Mouse (Mus musculus) intestine, postnatal 0 days (tissue): ENCODE measurements around the gene Atxn7. TPM values are rescaled to one million over a fixed set of nuclear protein-coding genes. Genes with fewer than 3 reads are reported as not detected.

Source experiments
- ATAC-seq: fragments of 200-750 bp; cut with Nextera tagmentation; 2 replicates; pipeline ENCODE4 v1.8.0; 2017; ENCODE audit warnings: mild to moderate bottlenecking, moderate TSS enrichment, moderate library complexity
- H3K27ac ChIP-seq: fragments of 300-500 bp; sonication (generic); 2 replicates; pipeline ENCODE4 v1.5.1; 2014; ENCODE audit warnings: mild to moderate bottlenecking, low read depth, low read length, moderate library complexity
- H3K27me3 ChIP-seq: fragments of 300-500 bp; sonication (generic); replicated peaks from 2 replicates; pipeline ENCODE4 v1.6.1; 2014; ENCODE audit warnings: low read length, mixed read lengths; ENCODE audit not compliant: control insufficient read depth, insufficient read depth
- H3K36me3 ChIP-seq: fragments of 300-500 bp; sonication (generic); 2 replicates; pipeline ENCODE4 v1.6.1; 2014; ENCODE audit warnings: mild to moderate bottlenecking, moderate library complexity; ENCODE audit not compliant: control insufficient read depth, insufficient read depth
- H3K4me1 ChIP-seq: fragments of 300-500 bp; sonication (generic); replicated peaks from 2 replicates; pipeline ENCODE4 v1.6.1; 2014; ENCODE audit warnings: antibody characterized with exemption, low read length, mixed read lengths; ENCODE audit not compliant: control insufficient read depth, insufficient read depth
- H3K4me2 ChIP-seq: fragments of 300-500 bp; sonication (generic); replicated peaks from 2 replicates; pipeline ENCODE4 v1.6.1; 2014; ENCODE audit warnings: low read depth, mild to moderate bottlenecking, moderate library complexity
- H3K4me3 ChIP-seq: fragments of 300-500 bp; sonication (generic); 2 replicates; pipeline ENCODE4 v1.5.1; 2014; ENCODE audit warnings: low read depth, low read length
- H3K9ac ChIP-seq: fragments of 300-500 bp; sonication (generic); 2 replicates; pipeline ENCODE4 v1.6.1; 2014; ENCODE audit warnings: mild to moderate bottlenecking, low read depth, low read length
- H3K9me3 ChIP-seq: fragments of 300-500 bp; sonication (generic); 2 replicates; pipeline ENCODE4 v1.6.1; 2016; ENCODE audit warnings: mixed run types; ENCODE audit not compliant: control insufficient read depth
- CTCF ChIP-seq: sonication (generic); IDR thresholded peaks from 2 replicates; pipeline ENCODE4 v1.5.1; 2016; ENCODE audit warnings: low read depth, mild to moderate bottlenecking, control low read depth, antibody characterized with exemption, moderate library complexity
- WGBS: fragments of 180-500 bp; shearing (Covaris S2); extraction: QIAGEN DNeasy Blood & Tissue Kit; methylation state at CpG from one replicate; pipeline ENCODE4 v1.1.7; 2014; 5-methylcytosine and 5-hydroxymethylcytosine counted together
- polyA plus RNA-seq: library from polyadenylated mRNA; unstranded; fragments of >200 nt; fragmentation: Nextera tagmentation; extraction: Ambion mirVana; gene quantifications from 2 replicates; pipeline ENCODE4 v1.2.1, GENCODE M21; 2015

Atxn7 gene
- polyA plus RNA-seq, 1 experiment from 2014 or later, result 3.8 TPM

GRCm38 (mm10) chr14:13960079-13960478, 1.2 kb upstream of the Atxn7 start:
- peak overlapping the region; percentile 94 for H3K9ac ChIP-seq
- H3K9me3 ChIP-seq, result no peaks in the 10 kb centered on the region
- TF ChIP-seq CTCF, result no peak
- H3K27ac ChIP-seq, result peak overlapping the region; percentile 93
- 0% methylated on average over 9 of the region's 9 CpGs for WGBS
- 0 out of 2 replicates have a peak, but pooled peaks cover 6% of the 10 kb centered on the region for H3K36me3 ChIP-seq
- peak overlapping the region; percentile 96 for H3K4me3 ChIP-seq
- H3K4me1 ChIP-seq, result 0 out of 2 replicates have a peak, but pooled peaks cover 3% of the 10 kb centered on the region
- H3K4me2 ChIP-seq, result peak overlapping the region; percentile 78
- H3K27me3 ChIP-seq, result no peaks in the 10 kb centered on the region
- no peak for ATAC-seq

DNA sequence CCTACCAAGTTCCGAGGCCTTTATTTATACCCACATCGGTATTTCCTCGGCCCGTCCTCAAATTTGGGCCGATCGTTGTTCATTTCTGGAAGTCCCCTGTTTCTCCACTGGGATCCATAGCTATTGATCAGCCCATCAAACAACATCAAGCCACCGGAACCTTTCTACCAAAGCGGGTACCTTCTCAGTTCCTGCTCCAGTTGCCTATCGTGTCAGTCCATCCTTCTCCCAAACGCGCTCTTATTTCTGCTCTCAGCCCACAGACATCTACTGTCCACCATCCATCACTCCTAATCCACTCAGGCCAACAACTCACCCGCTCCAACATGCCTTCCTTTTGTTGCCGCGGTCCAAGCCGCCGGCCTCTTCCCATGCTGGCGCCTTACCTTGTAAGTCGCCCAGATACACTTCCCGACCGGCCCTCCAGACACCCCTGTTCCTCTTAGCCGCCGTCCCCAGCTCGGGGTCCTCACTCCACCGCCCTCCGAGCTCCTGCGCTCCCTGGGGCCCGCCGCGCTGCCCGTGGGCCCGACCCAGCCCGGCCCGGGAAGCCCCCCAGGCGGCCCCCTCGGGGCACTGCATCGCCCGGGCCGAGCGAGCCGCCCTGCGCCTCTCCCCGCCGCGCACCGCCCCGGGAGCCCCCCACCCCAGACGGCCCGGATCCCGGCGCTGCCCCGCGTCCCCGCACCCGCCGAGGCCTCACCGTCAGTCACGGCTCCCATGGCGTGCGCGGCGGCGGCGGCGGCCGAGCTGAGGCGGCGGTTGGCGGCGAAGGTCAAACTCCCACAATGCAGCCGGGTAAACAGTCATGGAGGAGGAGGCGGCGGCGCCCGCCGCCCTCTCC, 536 bp upstream of the Atxn7 start:
- no peak for TF ChIP-seq CTCF
- ATAC-seq, result peak; percentile 91
- 0 out of 2 replicates have a peak, but pooled peaks cover 3% of the 10 kb centered on the region for H3K36me3 ChIP-seq
- 0 out of 2 replicates have a peak, but pooled peaks cover 3% of the 10 kb centered on the region for H3K4me1 ChIP-seq
- peak overlapping the region; percentile 94 for H3K9ac ChIP-seq
- peak overlapping the region; percentile 96 for H3K4me3 ChIP-seq
- peak overlapping the region; percentile 93 for H3K27ac ChIP-seq
- H3K27me3 ChIP-seq, result no peaks in the 10 kb centered on the region
- WGBS, result under 1% methylated on average over 70 of the region's 75 CpGs
- H3K9me3 ChIP-seq, result no peaks in the 10 kb centered on the region
- peak overlapping the region; percentile 78 for H3K4me2 ChIP-seq

DNA sequence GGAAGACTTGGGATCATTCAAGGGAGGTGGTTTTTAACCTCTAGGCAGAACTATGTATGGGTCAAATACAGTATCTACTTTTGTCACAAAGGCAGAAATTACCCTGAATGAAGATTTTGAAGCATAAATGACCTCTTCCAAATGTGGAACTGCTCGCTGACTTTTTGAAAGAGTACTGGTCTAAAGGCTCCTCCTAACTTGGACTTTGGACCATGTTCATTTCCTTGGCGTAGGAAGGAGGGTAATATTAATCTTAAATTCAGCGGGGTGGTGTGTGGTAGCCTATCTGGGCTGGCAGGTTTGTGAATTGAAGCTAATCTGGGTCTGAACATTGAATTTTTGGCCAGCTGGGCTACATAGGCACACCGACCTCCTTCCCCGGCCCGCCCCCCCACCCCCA, 1.2 kb downstream of the Atxn7 start:
- Histone ChIP-seq H3K36me3 (no peaks in the 10 kb centered on the region), H3K9ac (no peak overlapping the region), H3K4me2 (peak overlapping the region; percentile 31), H3K4me1 (0 out of 2 replicates have a peak, but pooled peaks cover 3% of the 10 kb centered on the region), H3K4me3 (no peak overlapping the region), H3K27ac (no peak overlapping the region), H3K27me3 (no peaks in the 10 kb centered on the region), H3K9me3 (no peaks in the 10 kb centered on the region)
- WGBS, result 55% methylated on average over 6 of the region's 6 CpGs
- no peak for TF ChIP-seq CTCF
- no peak for ATAC-seq

GRCm38 (mm10) chr14:13963527-13963926, 2.3 kb downstream of the Atxn7 start:
- no peak overlapping the region for H3K27ac ChIP-seq
- 53% methylated on average over 1 of the region's 1 CpGs for WGBS
- H3K4me2 ChIP-seq, result no peak overlapping the region
- H3K9me3 ChIP-seq, result no peaks in the 10 kb centered on the region
- TF ChIP-seq CTCF, result no peak
- 0 out of 2 replicates have a peak, but pooled peaks cover 3% of the 10 kb centered on the region for H3K4me1 ChIP-seq
- no peak overlapping the region for H3K9ac ChIP-seq
- H3K27me3 ChIP-seq, result no peaks in the 10 kb centered on the region
- H3K36me3 ChIP-seq, result no peaks in the 10 kb centered on the region
- H3K4me3 ChIP-seq, result no peak overlapping the region
- no peak for ATAC-seq

GRCm38 (mm10) chr14:13967607-13968006, 6.4 kb downstream of the Atxn7 start:
- Histone ChIP-seq H3K27ac (no peak overlapping the region), H3K4me1 (no peaks in the 10 kb centered on the region), H3K4me2 (no peak overlapping the region), H3K27me3 (no peaks in the 10 kb centered on the region), H3K9me3 (no peaks in the 10 kb centered on the region), H3K4me3 (no peak overlapping the region), H3K36me3 (no peaks in the 10 kb centered on the region), H3K9ac (no peak overlapping the region)
- WGBS, result 42% methylated on average over 1 of the region's 1 CpGs
- ATAC-seq, result no peak
- peak; percentile 53 for TF ChIP-seq CTCF

DNA sequence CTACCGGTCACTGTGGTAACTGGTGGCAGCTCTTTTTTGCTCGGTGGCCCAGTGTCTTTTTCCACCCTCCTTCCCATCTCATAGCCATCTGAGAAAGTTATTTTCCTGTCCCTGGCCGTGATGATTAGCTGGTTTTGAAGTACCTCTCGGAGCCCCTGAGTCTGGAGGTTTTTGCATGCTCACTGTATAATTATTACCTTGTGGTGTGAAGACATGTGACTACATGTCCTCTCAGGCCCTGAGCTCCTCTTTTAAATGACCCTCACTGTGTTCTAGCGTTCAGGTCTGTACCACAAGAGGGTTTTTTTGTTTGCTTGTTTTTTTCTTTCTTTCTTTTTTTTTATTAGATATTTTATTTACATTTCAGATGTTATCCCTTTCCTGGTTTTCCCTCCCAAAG, 7.2 kb downstream of the Atxn7 start:
- Histone ChIP-seq H3K36me3 (no peaks in the 10 kb centered on the region), H3K27ac (no peak overlapping the region), H3K4me3 (no peak overlapping the region), H3K4me2 (no peak overlapping the region), H3K27me3 (no peaks in the 10 kb centered on the region), H3K4me1 (no peaks in the 10 kb centered on the region), H3K9ac (no peak overlapping the region), H3K9me3 (no peaks in the 10 kb centered on the region)
- TF ChIP-seq CTCF, result no peak
- no peak for ATAC-seq
- WGBS, result 77% methylated on average over 5 of the region's 5 CpGs
